Mouse (Mus musculus) limb, embryonic 13.5 days (tissue): ENCODE data around the gene Pcca. TPM values are rescaled to one million over a fixed set of nuclear protein-coding genes. Genes with fewer than 3 reads are reported as not detected.

Experiments
- ATAC-seq: fragments of 200-750 bp; cut with Nextera tagmentation; 2 replicates; pipeline ENCODE4 v1.8.0; 2017; ENCODE audit warnings: low read depth, moderate number of reproducible peaks, moderate TSS enrichment; ENCODE audit not compliant: low FRiP score
- H3K27ac ChIP-seq: fragments of 300-500 bp; sonication (generic); 2 replicates; pipeline ENCODE4 v1.5.1; 2015; ENCODE audit warnings: inconsistent platforms, mild to moderate bottlenecking, moderate library complexity
- H3K27me3 ChIP-seq: fragments of 300-500 bp; sonication (generic); 2 replicates; pipeline ENCODE4 v1.6.1; 2015; ENCODE audit warnings: mild to moderate bottlenecking, inconsistent platforms
- H3K36me3 ChIP-seq: fragments of 300-500 bp; sonication (generic); 2 replicates; pipeline ENCODE4 v1.6.1; 2015; ENCODE audit warnings: inconsistent platforms, mild to moderate bottlenecking, moderate library complexity
- H3K4me1 ChIP-seq: fragments of 300-500 bp; sonication (generic); 2 replicates; pipeline ENCODE4 v1.6.1; 2015; ENCODE audit warnings: inconsistent platforms
- H3K4me2 ChIP-seq: fragments of 300-500 bp; sonication (generic); replicated peaks from 2 replicates; pipeline ENCODE4 v1.6.1; 2015; ENCODE audit warnings: inconsistent platforms, mild to moderate bottlenecking, moderate library complexity
- H3K4me3 ChIP-seq: fragments of 300-500 bp; sonication (generic); 2 replicates; pipeline ENCODE4 v1.5.1; 2015; ENCODE audit warnings: moderate library complexity, mild to moderate bottlenecking, inconsistent platforms
- H3K9ac ChIP-seq: fragments of 300-500 bp; sonication (generic); 2 replicates; pipeline ENCODE4 v1.6.1; 2015; ENCODE audit warnings: mild to moderate bottlenecking, inconsistent platforms
- H3K9me3 ChIP-seq: fragments of 300-500 bp; sonication (generic); 2 replicates; pipeline ENCODE4 v1.6.1; 2016; ENCODE audit warnings: inconsistent platforms
- WGBS: fragments of 180-500 bp; shearing (Covaris S2); methylation state at CpG from one replicate; pipeline ENCODE4 v1.1.7; 2015; 5-methylcytosine and 5-hydroxymethylcytosine counted together
- polyA plus RNA-seq: library from polyadenylated mRNA; unstranded; fragments of >200 nt; fragmentation: Nextera tagmentation; extraction: Ambion mirVana; gene quantifications from 2 replicates; pipeline ENCODE4 v1.2.1, GENCODE M21; 2015

The Pcca gene
- polyA plus RNA-seq, 1 experiment from 2014 or later = 26.9 TPM

- H3K36me3 ChIP-seq = no peaks in the 10 kb centered on the region
- H3K9ac ChIP-seq = no peak overlapping the region
- no peak for ATAC-seq
- 0 out of 2 replicates have a peak, but pooled peaks cover 5% of the 10 kb centered on the region for H3K4me1 ChIP-seq
- H3K4me3 ChIP-seq = no peak overlapping the region
- H3K27ac ChIP-seq = no peak overlapping the region
- H3K27me3 ChIP-seq = no peaks in the 10 kb centered on the region
- no peak overlapping the region for H3K4me2 ChIP-seq
- 53% methylated on average over 3 of the region's 3 CpGs for WGBS
- no peaks in the 10 kb centered on the region for H3K9me3 ChIP-seq
These were observed 186.9 kb downstream of the Pcca start for GRCm38 (mm10) chr14:122720989-122721388.

- no peak overlapping the region for H3K9ac ChIP-seq
- no peak overlapping the region for H3K27ac ChIP-seq
- no peaks in the 10 kb centered on the region for H3K27me3 ChIP-seq
- no peak overlapping the region for H3K4me2 ChIP-seq
- H3K4me1 ChIP-seq = 0 out of 2 replicates have a peak, but pooled peaks cover 5% of the 10 kb centered on the region
- H3K9me3 ChIP-seq = no peaks in the 10 kb centered on the region
- no peak for ATAC-seq
- H3K4me3 ChIP-seq = no peak overlapping the region
- 13% methylated on average over 4 of the region's 4 CpGs for WGBS
- H3K36me3 ChIP-seq = no peaks in the 10 kb centered on the region
These were observed 187.6 kb downstream of the Pcca start for GRCm38 (mm10) chr14:122721750-122722149.

DNA sequence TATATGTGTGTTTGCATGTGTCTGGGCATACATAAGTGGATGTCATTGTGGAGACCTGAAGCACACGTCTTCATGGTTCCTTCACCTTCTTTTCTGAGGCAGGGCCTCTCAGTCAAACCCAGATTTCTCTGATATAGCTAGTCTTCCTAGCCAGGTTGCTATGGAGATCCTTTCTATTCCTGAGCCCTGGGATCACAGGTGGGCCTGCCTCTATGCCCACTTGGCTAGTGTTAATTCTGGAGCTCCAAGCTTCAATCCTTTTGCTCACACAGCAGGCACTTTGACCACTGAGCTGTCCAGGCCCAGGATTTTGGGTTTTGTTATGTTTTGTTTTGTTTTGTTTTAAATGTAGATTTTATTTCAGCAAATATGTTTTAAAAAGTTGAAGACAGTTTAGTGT is 192.3 kb downstream of the Pcca start:
- Histone ChIP-seq H3K4me3 (no peak overlapping the region), H3K9me3 (no peaks in the 10 kb centered on the region), H3K9ac (no peak overlapping the region), H3K27ac (no peak overlapping the region), H3K36me3 (no peaks in the 10 kb centered on the region), H3K4me2 (no peak overlapping the region), H3K4me1 (peaks cover 9% of the 10 kb centered on the region; the same call in 1 of the 2 replicates), H3K27me3 (no peaks in the 10 kb centered on the region)
- ATAC-seq = no peak
- 89% methylated on average over 1 of the region's 1 CpGs for whole genome bisulfite sequencing

- Histone ChIP-seq H3K9me3 (no peaks in the 10 kb centered on the region), H3K4me1 (peaks cover 9% of the 10 kb centered on the region; the same call in 1 of the 2 replicates), H3K9ac (no peak overlapping the region), H3K4me2 (no peak overlapping the region), H3K36me3 (no peaks in the 10 kb centered on the region), H3K4me3 (no peak overlapping the region), H3K27ac (no peak overlapping the region), H3K27me3 (no peaks in the 10 kb centered on the region)
- no peak for ATAC-seq
- WGBS = 77% methylated on average over 4 of the region's 4 CpGs
These were observed 195.4 kb downstream of the Pcca start for GRCm38 (mm10) chr14:122729431-122730073.

- 56% methylated on average over 4 of the region's 4 CpGs for WGBS
These were observed 196.9 kb downstream of the Pcca start for GRCm38 (mm10) chr14:122730921-122731551.

DNA sequence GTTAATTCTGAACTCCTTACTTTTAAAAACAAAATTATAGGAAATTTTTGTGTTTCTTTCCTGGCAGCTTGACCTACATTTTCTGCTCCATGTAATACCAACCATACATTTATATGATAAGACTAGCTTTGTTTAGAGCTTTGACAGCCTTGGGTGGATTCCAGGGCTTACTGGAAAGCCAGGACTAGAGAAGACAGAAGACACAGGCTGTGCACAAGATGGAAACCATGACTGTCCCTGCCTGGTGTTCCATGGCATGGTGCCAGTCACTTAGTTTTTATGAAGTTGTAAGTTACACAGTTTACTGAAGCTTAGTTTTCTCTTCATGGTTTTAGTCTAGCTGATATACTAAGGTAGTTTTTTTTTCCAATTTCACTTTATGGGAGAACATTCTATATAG is 202.7 kb downstream of the Pcca start:
- Histone ChIP-seq H3K27me3 (no peaks in the 10 kb centered on the region), H3K9ac (no peak overlapping the region), H3K4me1 (no peaks in the 10 kb centered on the region), H3K4me3 (no peak overlapping the region), H3K36me3 (no peaks in the 10 kb centered on the region), H3K27ac (no peak overlapping the region), H3K9me3 (no peaks in the 10 kb centered on the region), H3K4me2 (no peak overlapping the region)
- ATAC-seq = no peak

More at GRCm38 (mm10) chr14:122730921-122731551, 196.9 kb downstream of the Pcca start:
- Histone ChIP-seq H3K9ac (no peak overlapping the region), H3K4me3 (no peak overlapping the region), H3K27me3 (no peaks in the 10 kb centered on the region), H3K4me2 (no peak overlapping the region), H3K4me1 (peaks cover 9% of the 10 kb centered on the region; the same call in 1 of the 2 replicates), H3K27ac (no peak overlapping the region), H3K36me3 (no peaks in the 10 kb centered on the region), H3K9me3 (no peaks in the 10 kb centered on the region)
- ATAC-seq = peak; percentile 71

GRCm38 (mm10) chr14:122747860-122748842 is 214.0 kb downstream of the Pcca start:
- Histone ChIP-seq H3K4me1 (no peaks in the 10 kb centered on the region), H3K9me3 (no peaks in the 10 kb centered on the region), H3K27me3 (no peaks in the 10 kb centered on the region), H3K4me3 (no peak overlapping the region), H3K4me2 (no peak overlapping the region), H3K36me3 (no peaks in the 10 kb centered on the region), H3K9ac (no peak overlapping the region), H3K27ac (no peak overlapping the region)
- no peak for ATAC-seq
- WGBS = 32% methylated on average over 3 of the region's 3 CpGs

DNA sequence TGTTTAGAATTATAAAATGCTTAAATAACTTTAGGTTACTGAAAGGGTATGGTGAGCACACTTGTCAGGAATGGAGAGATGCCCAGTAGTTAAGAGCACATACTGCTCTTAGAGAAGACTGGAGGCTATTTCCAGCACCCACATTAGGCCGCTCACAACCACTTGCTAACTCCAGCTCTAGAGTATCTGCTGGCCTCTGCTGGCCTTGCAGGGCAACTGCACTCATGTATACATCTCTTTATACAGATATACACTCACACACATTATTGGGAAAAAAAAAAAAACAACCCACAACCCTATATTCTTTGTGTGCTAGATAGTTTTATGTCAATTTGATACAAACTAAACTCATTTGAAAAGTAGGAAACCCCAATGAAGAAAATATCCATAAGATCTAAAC is 217.4 kb downstream of the Pcca start:
- WGBS = 94% methylated on average over 1 of the region's 1 CpGs

GRCm38 (mm10) chr14:122753278-122753677 is 219.2 kb downstream of the Pcca start:
- no peak overlapping the region for H3K9ac ChIP-seq
- no peak overlapping the region for H3K27ac ChIP-seq
- WGBS = 49% methylated on average over 2 of the region's 2 CpGs
- H3K4me1 ChIP-seq = peaks cover 13% of the 10 kb centered on the region; the same call in 1 of the 2 replicates
- no peak overlapping the region for H3K4me3 ChIP-seq
- no peak overlapping the region for H3K4me2 ChIP-seq
- no peaks in the 10 kb centered on the region for H3K9me3 ChIP-seq
- ATAC-seq = no peak
- no peaks in the 10 kb centered on the region for H3K27me3 ChIP-seq
- H3K36me3 ChIP-seq = no peaks in the 10 kb centered on the region

More for the DNA sequence above, 217.4 kb downstream of the Pcca start:
- H3K4me1 ChIP-seq = peaks cover 12% of the 10 kb centered on the region; the same call in 1 of the 2 replicates
- no peaks in the 10 kb centered on the region for H3K9me3 ChIP-seq
- H3K36me3 ChIP-seq = no peaks in the 10 kb centered on the region
- ATAC-seq = no peak
- H3K9ac ChIP-seq = no peak overlapping the region
- no peaks in the 10 kb centered on the region for H3K27me3 ChIP-seq
- no peak overlapping the region for H3K4me3 ChIP-seq
- no peak overlapping the region for H3K27ac ChIP-seq
- no peak overlapping the region for H3K4me2 ChIP-seq

DNA sequence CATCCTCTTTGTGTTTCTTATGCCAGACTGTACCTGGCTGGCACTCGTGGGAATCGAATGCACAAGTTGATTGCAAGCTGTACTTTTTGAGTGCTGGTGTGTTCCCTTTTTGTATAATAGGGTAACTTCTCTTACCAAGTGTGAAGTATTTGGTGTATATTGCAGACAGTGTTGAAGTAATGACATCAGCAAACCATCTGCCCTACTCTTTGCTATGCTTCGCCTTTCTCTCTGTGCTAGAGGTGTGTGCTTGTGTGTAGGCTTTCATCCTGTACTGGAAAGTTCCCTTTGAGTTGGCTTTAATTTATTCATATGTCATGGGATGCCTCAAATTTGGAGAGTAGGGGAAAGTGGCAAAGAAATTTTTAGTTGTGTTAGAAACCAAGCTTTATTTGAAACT is 220.2 kb downstream of the Pcca start:
- H3K4me2 ChIP-seq = no peak overlapping the region
- no peaks in the 10 kb centered on the region for H3K9me3 ChIP-seq
- H3K27me3 ChIP-seq = no peaks in the 10 kb centered on the region
- no peaks in the 10 kb centered on the region for H3K36me3 ChIP-seq
- peaks cover 13% of the 10 kb centered on the region; the same call in 1 of the 2 replicates for H3K4me1 ChIP-seq
- no peak for ATAC-seq
- no peak overlapping the region for H3K4me3 ChIP-seq
- H3K27ac ChIP-seq = no peak overlapping the region
- no peak overlapping the region for H3K9ac ChIP-seq
- WGBS = 81% methylated on average over 3 of the region's 3 CpGs

DNA sequence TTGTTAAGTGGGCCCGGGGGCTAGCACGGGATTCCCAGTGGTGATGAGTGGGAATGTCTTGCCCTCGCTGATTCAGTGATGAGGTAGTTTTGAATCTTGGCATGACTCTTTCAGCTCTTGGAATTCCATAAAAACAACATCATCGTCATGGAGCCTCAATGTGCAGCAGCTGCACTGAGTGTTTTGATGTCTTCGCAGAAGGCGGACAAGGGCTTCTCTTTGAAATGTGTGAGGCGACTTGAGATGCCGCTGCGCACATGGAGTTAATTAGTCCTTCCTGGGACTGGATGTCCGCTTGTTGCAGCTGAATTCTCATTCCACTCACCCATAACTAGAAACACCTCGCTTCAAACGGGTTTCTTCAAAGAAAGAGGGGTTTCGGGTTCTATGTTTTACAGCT is 221.4 kb downstream of the Pcca start:
- Histone ChIP-seq H3K4me3 (no peak overlapping the region), H3K27me3 (no peaks in the 10 kb centered on the region), H3K36me3 (no peaks in the 10 kb centered on the region), H3K4me2 (0 out of 2 replicates have a peak overlapping the region, but pooled peaks have one; percentile 1), H3K4me1 (peaks cover 13% of the 10 kb centered on the region; the same call in 1 of the 2 replicates), H3K27ac (no peak overlapping the region), H3K9ac (no peak overlapping the region), H3K9me3 (no peaks in the 10 kb centered on the region)
- WGBS = 24% methylated on average over 13 of the region's 13 CpGs
- ATAC-seq = no peak

- no peaks in the 10 kb centered on the region for H3K9me3 ChIP-seq
- no peak overlapping the region for H3K27ac ChIP-seq
- no peaks in the 10 kb centered on the region for H3K27me3 ChIP-seq
- ATAC-seq = no peak
- H3K4me2 ChIP-seq = no peak overlapping the region
- no peak overlapping the region for H3K4me3 ChIP-seq
- WGBS = 95% methylated on average over 1 of the region's 1 CpGs
- H3K36me3 ChIP-seq = no peaks in the 10 kb centered on the region
- peaks cover 13% of the 10 kb centered on the region; the same call in 1 of the 2 replicates for H3K4me1 ChIP-seq
- no peak overlapping the region for H3K9ac ChIP-seq
These were observed 222.5 kb downstream of the Pcca start for GRCm38 (mm10) chr14:122756671-122757070.
